Mouse (Mus musculus): ENCODE data around the gene Gba2. TPM values are rescaled to one million over a fixed set of nuclear protein-coding genes. Genes with fewer than 3 reads are reported as not detected.
A peak's percentile ranks its signal among the peaks of the same experiment; 100 is the strongest.
"Not testable (repeated sequence)": the region's sequence is repeated elsewhere in the genome, so short reads cannot be mapped to it uniquely, and the experiment has no call there.

Gene Gba2
- 22.8 and 27.6 TPM in 2 replicates for polyA plus RNA-seq (2016; fragmentation: Nextera tagmentation; extraction: Ambion mirVana)

DNA sequence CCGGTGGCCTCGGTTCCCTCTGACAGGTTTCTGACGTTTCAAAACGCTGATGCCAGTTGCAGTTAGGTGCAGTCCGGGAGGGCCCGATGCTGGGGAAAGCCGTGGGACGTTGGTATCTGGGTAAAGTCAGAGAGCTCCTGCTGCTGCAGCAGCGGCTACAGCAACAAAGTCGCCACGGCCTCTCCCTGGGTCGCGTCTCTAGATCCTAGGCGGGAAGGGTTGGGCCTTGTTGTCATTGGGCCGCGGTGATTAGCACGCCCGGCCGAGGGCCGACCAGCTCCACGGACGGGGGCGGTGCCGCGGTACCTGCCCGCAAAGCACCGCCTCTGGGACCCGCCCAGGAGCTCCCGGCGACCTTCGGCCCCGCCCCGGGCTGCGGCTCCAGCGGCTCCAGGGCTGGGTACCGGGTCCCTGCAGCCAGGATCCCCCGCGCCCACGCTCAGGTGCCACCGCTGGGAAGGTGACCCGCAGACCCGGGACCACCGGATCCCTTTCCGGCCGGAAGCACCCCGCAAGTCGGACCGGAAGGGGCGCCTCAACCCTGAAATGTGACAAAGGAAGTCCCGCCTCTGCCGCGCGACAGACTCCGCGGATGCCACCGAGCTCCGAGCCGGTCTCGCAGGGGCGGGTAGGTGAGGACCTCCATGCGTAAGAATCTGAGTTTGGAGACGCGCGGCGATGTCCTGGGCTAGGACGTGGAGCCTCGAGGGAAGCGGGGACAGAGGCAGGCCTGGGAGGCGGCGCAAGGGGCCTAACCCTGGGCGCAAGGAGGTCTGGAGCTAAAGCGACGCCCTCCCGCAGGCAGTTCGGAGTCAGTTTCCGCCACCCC lies at the start of gene Gba2, which contains the start of gene Rgp1:
Gene Gba2, minus strand, starts transcription at position 498 of the 829 bp plus-strand sequence.
Gene Rgp1, plus strand, starts transcription at position 340 of the 829 bp plus-strand sequence.
- Histone ChIP-seq H3K27ac (peak within 1 kb of the TSS; percentile 97), H3K27me3 (ENCODE audit: insufficient read depth, poor library complexity, severe bottlenecking) (no peaks in the 10 kb centered on the region), H3K4me3 (peak within 1 kb of the TSS; percentile 92), H3K9me3 (no peaks in the 10 kb centered on the region), H3K4me1 (peaks cover 37% of the 10 kb centered on the region), H3K36me3 (peaks cover 57% of the 10 kb centered on the region)
- DNase-seq (ENCODE audit: low spot score), result peak; percentile 95
- WGBS, result under 1% methylated on average over 75 of the region's 76 CpGs

DNA sequence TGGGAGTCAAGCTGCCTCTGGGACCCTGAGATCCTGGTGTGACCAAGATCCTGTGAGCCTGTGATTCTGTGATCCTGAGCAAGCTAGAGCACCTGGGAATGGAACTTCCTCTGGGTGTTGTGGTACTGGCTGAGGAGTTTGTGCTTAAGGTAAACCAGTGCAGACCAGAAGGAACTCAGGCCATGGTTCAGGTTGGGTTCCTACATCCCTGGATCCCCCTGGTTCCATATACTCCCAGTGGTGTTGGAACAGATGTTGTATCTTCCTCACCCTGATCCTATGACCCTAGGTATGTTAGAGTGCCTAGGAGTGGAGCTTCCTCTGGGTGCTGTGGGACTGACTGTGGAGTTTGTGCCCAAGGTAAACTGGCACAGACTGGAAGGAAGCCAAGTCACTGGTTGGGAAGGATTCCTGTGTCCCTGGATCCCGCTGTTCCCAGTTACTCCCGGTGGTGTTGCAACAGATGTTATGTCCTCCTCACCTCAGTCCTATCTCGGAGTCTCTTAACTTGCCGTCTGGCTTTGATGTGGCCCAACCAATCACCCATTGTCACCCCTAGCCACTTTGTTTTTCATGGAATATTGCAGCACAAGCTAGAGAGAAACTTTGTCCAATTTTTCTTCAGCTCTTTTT lies 41.6 kb upstream of the Gba2 start:
- no peaks in the 10 kb centered on the region for H3K36me3 ChIP-seq
- H3K9me3 ChIP-seq, result peaks cover 4% of the 10 kb centered on the region
- no peaks in the 10 kb centered on the region for H3K4me1 ChIP-seq
- H3K27ac ChIP-seq, result no peak overlapping the region
- DNase-seq (ENCODE audit: low spot score), result peak; percentile 66
- WGBS, result 79% methylated on average over 4 of the region's 4 CpGs
- H3K4me3 ChIP-seq, result no peak overlapping the region
- H3K27me3 ChIP-seq (ENCODE audit: insufficient read depth, poor library complexity, severe bottlenecking), result no peaks in the 10 kb centered on the region

DNA sequence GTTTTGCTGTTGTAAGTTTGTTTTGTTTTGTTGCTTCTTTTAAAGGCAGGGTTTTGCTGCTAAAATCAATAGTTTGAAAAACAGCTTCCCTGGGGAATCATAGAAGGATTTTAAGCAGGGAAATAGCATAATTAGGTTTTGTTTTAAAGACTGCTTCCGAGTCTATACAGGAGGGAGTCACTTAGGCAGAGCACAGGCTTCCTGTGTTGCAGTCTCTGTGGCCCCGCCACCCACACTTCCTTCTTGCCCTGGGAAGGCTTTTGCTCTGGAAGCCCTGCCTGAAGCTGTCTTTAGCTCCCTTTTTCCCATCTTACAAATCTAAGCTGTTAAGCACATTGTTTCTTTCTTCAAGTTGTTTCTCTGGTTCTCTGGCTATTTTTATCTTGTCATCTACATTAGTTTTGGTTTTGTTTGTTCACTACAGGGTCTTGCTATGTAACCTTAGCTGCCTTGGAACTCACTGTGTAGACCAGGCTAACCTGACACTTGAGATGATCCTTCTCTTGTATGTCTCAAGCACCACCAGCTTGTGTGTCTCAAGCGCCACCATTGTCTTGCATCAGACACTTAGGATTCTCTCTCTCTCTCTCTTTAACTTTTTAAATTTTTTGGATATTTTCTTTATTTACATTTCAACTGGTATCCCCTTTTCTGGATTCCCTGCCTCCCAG lies 34.5 kb upstream of the Gba2 start:
- Histone ChIP-seq H3K27me3 (ENCODE audit: insufficient read depth, poor library complexity, severe bottlenecking) (no peaks in the 10 kb centered on the region), H3K36me3 (no peaks in the 10 kb centered on the region), H3K27ac (no peak overlapping the region), H3K9me3 (no peaks in the 10 kb centered on the region), H3K4me3 (no peak overlapping the region), H3K4me1 (no peaks in the 10 kb centered on the region)
- WGBS, result 64% methylated on average over 3 of the region's 3 CpGs
- no peak for DNase-seq (ENCODE audit: low spot score)

DNA sequence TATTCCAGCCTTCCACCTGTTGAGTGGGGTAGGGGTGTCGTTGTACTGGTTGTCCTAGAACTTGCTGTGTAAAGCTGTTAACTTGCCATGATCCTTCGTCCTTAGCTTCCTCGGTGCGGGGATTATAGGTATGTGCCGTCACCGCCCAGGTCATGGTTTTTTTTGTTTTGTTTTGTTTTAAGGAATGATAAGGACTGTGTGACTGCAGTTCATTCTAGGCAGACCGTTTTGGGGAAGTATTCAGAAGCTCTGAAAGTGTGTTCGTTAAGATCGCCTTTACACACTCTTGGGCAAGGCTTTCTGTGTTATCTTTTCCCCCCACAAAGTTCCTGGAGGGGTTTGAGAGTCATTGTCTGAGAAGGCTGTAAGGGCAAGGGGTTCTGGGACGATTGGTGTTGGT lies 33.9 kb upstream of the Gba2 start:
- 47% methylated on average over 10 of the region's 10 CpGs for WGBS

DNA sequence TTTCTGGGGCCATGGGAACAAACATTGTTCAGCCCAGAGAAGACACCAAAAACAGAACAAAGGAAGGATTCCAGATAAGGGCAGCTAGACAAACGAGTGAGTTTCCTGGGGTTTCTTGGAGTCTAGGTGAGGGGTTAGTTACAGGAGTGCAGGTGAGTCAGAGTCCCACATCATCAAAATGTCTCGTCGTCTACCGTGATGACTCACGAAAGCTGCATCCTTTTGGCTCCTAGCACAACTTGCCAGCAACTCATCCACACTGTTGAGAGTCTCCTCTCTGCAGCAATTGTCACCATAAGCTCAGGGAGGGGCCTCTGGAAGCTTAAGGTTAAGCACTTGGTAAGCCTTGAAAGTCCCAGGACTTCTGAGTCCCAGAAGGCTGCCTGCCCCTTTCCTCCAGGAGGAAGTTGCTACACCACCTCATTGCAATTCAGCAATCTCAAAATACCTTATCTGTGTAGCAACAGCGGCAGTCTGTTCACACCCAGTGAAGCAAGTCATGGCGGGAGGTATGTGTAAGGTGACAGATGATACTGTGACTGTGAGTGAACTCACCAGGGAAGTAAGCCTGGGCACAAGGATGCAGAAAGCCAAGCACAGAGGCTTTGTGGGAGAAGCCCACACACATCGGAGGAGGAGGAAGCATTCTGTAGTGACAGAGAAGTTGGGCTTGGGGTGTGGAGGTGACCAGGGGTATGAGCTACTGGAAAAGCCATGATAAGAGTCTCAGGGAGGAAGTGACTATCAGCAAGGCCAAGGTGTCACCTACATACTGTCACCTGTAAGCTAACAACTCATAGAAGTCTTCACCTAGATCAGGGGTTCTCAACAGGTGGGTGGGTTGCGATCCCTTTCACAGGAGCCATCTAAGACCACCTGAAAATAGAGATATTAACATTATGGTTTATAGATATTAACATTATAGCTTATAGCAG lies 26.3 kb upstream of the Gba2 start:
- Histone ChIP-seq H3K4me3 (no peak overlapping the region), H3K27me3 (ENCODE audit: insufficient read depth, poor library complexity, severe bottlenecking) (no peaks in the 10 kb centered on the region), H3K27ac (no peak overlapping the region), H3K4me1 (peaks cover 10% of the 10 kb centered on the region), H3K36me3 (no peaks in the 10 kb centered on the region), H3K9me3 (no peaks in the 10 kb centered on the region)
- 52% methylated on average over 9 of the region's 9 CpGs for whole genome bisulfite sequencing
- no peak for DNase-seq (ENCODE audit: low spot score)

More for the DNA sequence above, 33.9 kb upstream of the Gba2 start:
- Histone ChIP-seq H3K27me3 (ENCODE audit: insufficient read depth, poor library complexity, severe bottlenecking) (no peaks in the 10 kb centered on the region), H3K27ac (no peak overlapping the region), H3K9me3 (no peaks in the 10 kb centered on the region), H3K4me3 (no peak overlapping the region), H3K4me1 (no peaks in the 10 kb centered on the region), H3K36me3 (no peaks in the 10 kb centered on the region)
- no peak for DNase-seq (ENCODE audit: low spot score)

DNA sequence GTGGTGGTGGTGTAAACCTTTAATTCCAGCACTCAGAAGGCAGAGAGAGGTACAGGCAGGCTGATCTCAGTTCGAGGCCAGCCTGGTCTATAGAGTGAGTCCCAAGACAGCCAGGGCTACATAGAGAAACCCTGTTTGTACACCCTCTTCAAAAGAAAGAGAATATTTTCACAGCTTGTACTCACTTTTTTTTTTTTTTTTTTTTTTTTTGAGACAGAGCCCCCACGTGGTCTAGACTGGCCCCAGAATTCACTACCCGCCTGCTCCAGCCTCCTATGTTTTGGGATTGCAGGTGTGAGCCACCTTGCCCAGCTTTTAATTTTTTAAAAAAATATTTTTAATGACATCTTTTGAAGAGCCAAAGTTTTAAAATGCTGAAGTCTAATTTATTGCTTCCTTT lies 25.4 kb upstream of the Gba2 start:
- no peaks in the 10 kb centered on the region for H3K9me3 ChIP-seq
- H3K4me3 ChIP-seq, result no peak overlapping the region
- peaks cover 10% of the 10 kb centered on the region for H3K4me1 ChIP-seq
- no peaks in the 10 kb centered on the region for H3K36me3 ChIP-seq
- H3K27ac ChIP-seq, result no peak overlapping the region
- no peak for DNase-seq (ENCODE audit: low spot score)
- WGBS, result 57% methylated on average over 3 of the region's 3 CpGs
- no peaks in the 10 kb centered on the region for H3K27me3 ChIP-seq (ENCODE audit: insufficient read depth, poor library complexity, severe bottlenecking)

DNA sequence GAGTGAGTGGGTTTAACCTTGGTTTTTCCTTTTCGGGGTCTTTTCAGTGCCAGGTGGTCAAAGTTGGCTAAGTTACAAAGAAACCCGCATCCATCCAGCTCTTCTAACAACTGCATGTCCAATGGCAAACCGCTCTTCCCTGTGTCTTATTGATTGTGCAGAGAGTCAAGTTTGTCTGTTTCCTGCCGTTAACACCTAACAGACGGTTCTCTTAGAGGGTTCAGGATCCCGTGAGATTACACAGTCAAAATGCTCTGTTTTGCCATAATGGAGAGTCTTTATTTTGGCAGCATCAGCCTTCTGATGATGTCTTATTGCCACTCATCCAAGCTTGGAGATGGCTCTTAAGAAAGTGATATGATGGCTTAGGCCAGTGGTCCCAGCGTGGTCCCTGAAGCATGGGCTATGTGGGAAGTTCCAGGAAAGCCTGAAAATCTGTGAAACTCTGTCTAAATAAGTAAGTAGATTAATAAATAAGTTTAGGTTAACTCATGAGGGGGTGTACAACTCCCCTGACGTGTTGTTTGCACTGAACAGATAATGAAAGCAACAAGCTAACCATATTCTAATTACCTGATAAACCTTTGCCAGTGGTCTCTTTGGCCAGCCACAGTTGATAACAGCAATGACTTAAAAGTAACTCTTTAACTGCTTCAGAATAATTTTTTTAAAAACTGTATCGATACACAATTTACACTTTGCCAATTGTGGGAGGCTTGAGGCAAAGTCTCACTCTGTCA lies 21.7 kb upstream of the Gba2 start:
- no peaks in the 10 kb centered on the region for H3K9me3 ChIP-seq
- DNase-seq (ENCODE audit: low spot score), result no peak
- H3K27ac ChIP-seq, result no peak overlapping the region
- H3K27me3 ChIP-seq (ENCODE audit: insufficient read depth, poor library complexity, severe bottlenecking), result no peaks in the 10 kb centered on the region
- no peak overlapping the region for H3K4me3 ChIP-seq
- no peaks in the 10 kb centered on the region for H3K36me3 ChIP-seq
- peaks cover 10% of the 10 kb centered on the region for H3K4me1 ChIP-seq
- WGBS, result 76% methylated on average over 9 of the region's 9 CpGs

DNA sequence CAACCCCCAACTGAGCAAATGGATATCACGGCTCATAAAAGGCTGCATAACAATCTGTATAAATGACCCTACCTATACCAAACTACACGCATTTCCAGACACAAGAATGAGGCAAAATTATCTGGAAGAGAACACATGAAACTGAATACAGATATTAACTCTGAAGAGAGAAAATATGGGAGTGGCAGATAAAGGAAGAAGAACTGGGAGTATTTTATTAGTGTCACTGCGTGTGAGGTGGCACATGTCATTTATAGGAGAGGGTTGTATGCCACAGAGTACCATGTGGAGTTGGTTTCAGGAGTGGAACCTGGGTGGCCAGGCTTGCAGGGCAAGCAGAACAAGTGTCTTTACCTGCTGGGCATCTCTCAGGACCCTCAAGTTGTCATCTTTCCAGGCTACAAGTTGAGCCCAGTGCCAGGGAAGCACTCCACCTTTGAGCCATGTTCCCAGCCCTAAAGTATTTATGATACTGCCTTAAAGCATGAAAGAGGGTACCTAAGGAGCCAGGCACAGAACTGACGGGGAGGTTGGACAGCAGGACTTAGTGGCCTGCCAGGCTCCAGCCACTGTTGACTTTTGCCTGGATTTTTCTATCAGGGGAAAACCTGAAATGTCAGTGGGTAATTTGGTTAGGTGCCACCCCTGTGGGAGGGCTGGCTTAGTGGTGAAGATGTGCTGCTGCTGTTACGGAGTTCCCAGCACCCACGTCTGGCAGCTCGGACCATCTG lies 20.1 kb upstream of the Gba2 start:
- 83% methylated on average over 7 of the region's 7 CpGs for WGBS
- Histone ChIP-seq H3K36me3 (no peaks in the 10 kb centered on the region), H3K4me1 (no peaks in the 10 kb centered on the region), H3K4me3 (no peak overlapping the region), H3K9me3 (no peaks in the 10 kb centered on the region), H3K27ac (no peak overlapping the region), H3K27me3 (ENCODE audit: insufficient read depth, poor library complexity, severe bottlenecking) (no peaks in the 10 kb centered on the region)
- DNase-seq (ENCODE audit: low spot score), result no peak

DNA sequence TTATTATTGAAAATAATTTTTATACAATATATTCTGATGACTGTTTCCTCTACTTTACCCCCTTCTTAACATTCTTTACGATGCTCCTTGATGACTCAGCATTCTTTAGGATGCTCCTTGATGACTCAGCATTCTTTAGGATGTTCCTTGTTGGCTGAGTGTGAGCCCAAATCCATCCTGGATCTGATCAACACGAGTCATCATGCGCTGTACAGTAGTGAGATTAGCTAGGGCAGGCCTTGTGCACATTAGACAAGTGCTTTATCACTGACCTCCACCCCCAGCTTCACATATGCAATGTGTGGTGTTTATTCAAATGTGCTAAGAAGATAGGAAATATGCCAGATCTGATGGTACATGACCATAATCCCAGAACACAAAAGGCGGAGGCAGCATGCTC lies 19.5 kb upstream of the Gba2 start:
- Histone ChIP-seq H3K4me3 (no peak overlapping the region), H3K4me1 (no peaks in the 10 kb centered on the region), H3K27me3 (ENCODE audit: insufficient read depth, poor library complexity, severe bottlenecking) (no peaks in the 10 kb centered on the region), H3K9me3 (no peaks in the 10 kb centered on the region), H3K27ac (no peak overlapping the region), H3K36me3 (no peaks in the 10 kb centered on the region)
- no peak for DNase-seq (ENCODE audit: low spot score)
- WGBS, result 83% methylated on average over 4 of the region's 4 CpGs

DNA sequence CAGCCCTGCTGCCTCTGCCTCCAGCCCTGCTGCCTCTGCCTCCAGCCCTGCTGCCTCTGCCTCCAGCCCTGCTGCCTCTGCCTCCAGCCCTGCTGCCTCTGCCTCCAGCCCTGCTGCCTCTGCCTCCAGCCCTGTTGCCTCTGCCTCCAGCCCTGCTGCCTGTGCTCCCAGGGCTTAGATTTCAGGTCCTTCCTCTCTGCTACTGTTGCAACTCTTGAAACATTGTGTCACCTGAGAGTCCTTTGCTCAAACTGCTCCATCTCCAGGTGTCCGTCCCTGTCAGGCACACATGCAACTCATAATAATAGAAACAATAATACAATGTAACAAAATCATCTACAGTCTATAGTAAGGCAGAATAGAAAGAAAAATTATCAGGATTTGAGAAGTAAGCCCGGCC lies 17.9 kb upstream of the Gba2 start:
- 82% methylated on average over 2 of the region's 2 CpGs for WGBS
- not testable (repeated sequence) for H3K4me1 ChIP-seq; H3K9me3 ChIP-seq; H3K4me3 ChIP-seq; H3K27ac ChIP-seq; DNase-seq (ENCODE audit: low spot score); H3K36me3 ChIP-seq; H3K27me3 ChIP-seq (ENCODE audit: insufficient read depth, poor library complexity, severe bottlenecking)

DNA sequence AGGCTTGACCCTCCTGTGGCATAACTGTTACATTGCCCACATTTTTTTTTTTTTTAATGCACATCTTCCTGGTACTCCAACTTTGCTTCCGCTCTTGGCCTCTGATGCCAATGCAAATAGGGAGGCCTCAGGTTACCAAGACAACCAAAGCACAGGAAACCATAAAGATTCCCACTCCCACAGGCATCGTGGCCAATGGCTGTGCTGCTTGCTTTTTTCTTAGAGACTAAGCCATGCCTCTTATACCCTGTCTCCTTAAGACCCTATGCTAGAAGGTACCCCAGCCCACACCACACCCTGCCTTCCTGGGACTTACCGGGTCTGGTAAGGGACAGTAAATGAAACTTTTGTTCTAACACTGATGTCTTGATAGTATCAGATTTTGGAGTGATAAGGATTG lies 14.8 kb upstream of the Gba2 start:
- Histone ChIP-seq H3K27me3 (ENCODE audit: insufficient read depth, poor library complexity, severe bottlenecking) (no peaks in the 10 kb centered on the region), H3K36me3 (no peaks in the 10 kb centered on the region), H3K4me1 (no peaks in the 10 kb centered on the region), H3K27ac (no peak overlapping the region), H3K4me3 (no peak overlapping the region), H3K9me3 (no peaks in the 10 kb centered on the region)
- no peak for DNase-seq (ENCODE audit: low spot score)
- WGBS, result 68% methylated on average over 3 of the region's 3 CpGs
